Mouse (Mus musculus) ES-E14 (cell line): ENCODE results near the gene Creb3l2. TPM values are rescaled to one million over a fixed set of nuclear protein-coding genes. Genes with fewer than 3 reads are reported as not detected.

Source experiments
- DNase-seq: peaks from one replicate; pipeline ENCODE4 v3.0.0-alpha.2; 2013; ENCODE audit warnings: low read depth, low spot score
- H3K27ac ChIP-seq: 2 replicates; pipeline ENCODE4 v1.5.1; 2012; ENCODE audit warnings: low read depth, mild to moderate bottlenecking, low read length, moderate library complexity, mixed read lengths; ENCODE audit not compliant: poor library complexity, insufficient read depth, severe bottlenecking
- H3K36me3 ChIP-seq: 2 replicates; pipeline ENCODE4 v1.6.1; 2012; ENCODE audit warnings: mild to moderate bottlenecking, low read length, moderate library complexity, mixed read lengths; ENCODE audit not compliant: control insufficient read depth, poor library complexity, insufficient read depth, severe bottlenecking
- H3K4me1 ChIP-seq, 2 experiments: fragments of 150-350 bp in 1 of 2; sonication (generic) in 1 of 2; 2 replicates each; pipeline ENCODE4 v1.6.1; 2012; ENCODE audit warnings: low read length in 2 of 2, mild to moderate bottlenecking in 1 of 2, mixed read lengths in 1 of 2; ENCODE audit not compliant: control insufficient read depth in 2 of 2, insufficient read depth in 2 of 2, poor library complexity in 1 of 2
- H3K4me3 ChIP-seq, 2 experiments: fragments of 150-350 bp in 1 of 2; sonication (generic) in 1 of 2; 2 replicates each; pipeline ENCODE4 v1.5.1; 2012; ENCODE audit warnings: low read length in 2 of 2, low read depth in 1 of 2, mild to moderate bottlenecking in 1 of 2, mixed read lengths in 1 of 2; ENCODE audit not compliant: insufficient read depth in 1 of 2, poor library complexity in 1 of 2, severe bottlenecking in 1 of 2
- H3K9ac ChIP-seq: 2 replicates; pipeline ENCODE4 v1.6.1; 2012; ENCODE audit warnings: low read depth, mild to moderate bottlenecking, low read length, mixed read lengths; ENCODE audit not compliant: poor library complexity, insufficient read depth, severe bottlenecking
- H3K9me3 ChIP-seq: fragments of 150-350 bp; sonication (generic); 2 replicates; pipeline ENCODE4 v1.6.1; 2012; ENCODE audit warnings: low read depth, mild to moderate bottlenecking, low read length; ENCODE audit not compliant: control insufficient read depth, insufficient read depth
- CHD2 ChIP-seq: IDR thresholded peaks from 2 replicates; pipeline ENCODE4 v1.6.1; 2014; ENCODE audit warnings: mild to moderate bottlenecking, low read depth, low read length, inconsistent platforms
- HCFC1 ChIP-seq: IDR thresholded peaks from 2 replicates; pipeline ENCODE4 v1.6.1; 2012; ENCODE audit warnings: low read length, inconsistent platforms, borderline replicate concordance; ENCODE audit not compliant: insufficient read depth
- MAFK ChIP-seq: IDR thresholded peaks from 2 replicates; pipeline ENCODE4 v1.6.1; 2014; ENCODE audit warnings: mild to moderate bottlenecking, low read depth, low read length, inconsistent platforms; ENCODE audit not compliant: insufficient read depth
- ZC3H11A ChIP-seq: IDR thresholded peaks from 2 replicates; pipeline ENCODE4 v1.6.1; 2012; ENCODE audit warnings: low read depth, mild to moderate bottlenecking, inconsistent platforms, low read length, borderline replicate concordance
- ZNF384 ChIP-seq: IDR thresholded peaks from 2 replicates; pipeline ENCODE4 v1.6.1; 2012; ENCODE audit warnings: low read depth, low read length, inconsistent platforms
- in situ Hi-C, 2 experiments: fragments of 600-800 bp; cut with MboI; formaldehyde crosslinking; loops; one replicate each; pipeline ENCODE4 v1.15.1; 2025; ENCODE audit warnings: low sequenced_read_pairs in 2 of 2, inconsistent platforms in 1 of 2; ENCODE audit not compliant: unreplicated experiment in 2 of 2
- total RNA-seq: library from RNA; depleted of rRNA; stranded (reverse); fragments of 300-350 nt; gene quantifications from 2 replicates; pipeline ENCODE4 v1.2.3, GENCODE M21; 2012

Gene Creb3l2
- total RNA-seq, 1 experiment = 5.8 TPM

GRCm38 (mm10) chr6:37435391-37435790 lies 6.6 kb downstream of the Creb3l2 start:
- H3K36me3 ChIP-seq = no peaks in the 10 kb centered on the region
- DNase-seq = no peak
- H3K9ac ChIP-seq = no peak overlapping the region
- no peak overlapping the region for H3K27ac ChIP-seq
- in situ Hi-C loops = no loop called here
- no peak for TF ChIP-seq CHD2
- no peak for TF ChIP-seq ZNF384
- no peak for TF ChIP-seq HCFC1
- no peak for TF ChIP-seq ZC3H11A
- TF ChIP-seq MAFK = no peak
- peaks cover 16% of the 10 kb centered on the region in 2 experiments for H3K4me1 ChIP-seq
- H3K9me3 ChIP-seq = no peaks in the 10 kb centered on the region
- H3K4me3 ChIP-seq = no peak overlapping the region

DNA sequence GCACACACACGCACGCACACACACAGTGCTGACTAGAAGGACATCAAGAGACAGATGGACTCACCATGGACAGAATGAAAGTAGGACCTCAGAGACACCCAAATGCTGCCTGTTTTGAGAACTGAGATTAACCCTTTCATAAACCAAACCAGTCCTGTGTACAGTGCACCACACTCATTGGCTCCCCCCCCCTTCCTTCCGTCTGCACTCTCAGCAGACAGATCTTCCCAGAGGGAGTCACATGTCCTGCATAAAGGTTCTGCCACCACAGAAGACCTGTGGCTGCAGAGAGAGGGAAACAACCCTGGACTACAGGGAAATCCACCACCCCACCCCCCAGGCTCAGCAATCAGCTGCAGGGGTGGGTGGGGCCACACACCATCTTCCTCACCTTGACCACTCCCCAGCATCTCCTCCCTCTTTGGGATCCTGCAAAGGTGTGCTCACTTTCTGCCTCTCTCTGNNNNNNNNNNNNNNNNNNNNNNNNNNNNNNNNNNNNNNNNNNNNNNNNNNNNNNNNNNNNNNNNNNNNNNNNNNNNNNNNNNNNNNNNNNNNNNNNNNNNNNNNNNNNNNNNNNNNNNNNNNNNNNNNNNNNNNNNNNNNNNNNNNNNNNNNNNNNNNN lies 12.0 kb downstream of the Creb3l2 start:
- H3K27ac ChIP-seq = no peak overlapping the region
- H3K9me3 ChIP-seq = no peaks in the 10 kb centered on the region
- peaks cover 6 to 19% of the 10 kb centered on the region in 2 experiments for H3K4me1 ChIP-seq
- H3K4me3 ChIP-seq = no peak overlapping the region
- no peak overlapping the region for H3K9ac ChIP-seq
- in situ Hi-C loops = no loop called here
- TF ChIP-seq ZC3H11A = no peak
- TF ChIP-seq MAFK = no peak
- TF ChIP-seq ZNF384 = no peak
- no peak for TF ChIP-seq HCFC1
- TF ChIP-seq CHD2 = no peak
- no peak for DNase-seq
- H3K36me3 ChIP-seq = no peaks in the 10 kb centered on the region

DNA sequence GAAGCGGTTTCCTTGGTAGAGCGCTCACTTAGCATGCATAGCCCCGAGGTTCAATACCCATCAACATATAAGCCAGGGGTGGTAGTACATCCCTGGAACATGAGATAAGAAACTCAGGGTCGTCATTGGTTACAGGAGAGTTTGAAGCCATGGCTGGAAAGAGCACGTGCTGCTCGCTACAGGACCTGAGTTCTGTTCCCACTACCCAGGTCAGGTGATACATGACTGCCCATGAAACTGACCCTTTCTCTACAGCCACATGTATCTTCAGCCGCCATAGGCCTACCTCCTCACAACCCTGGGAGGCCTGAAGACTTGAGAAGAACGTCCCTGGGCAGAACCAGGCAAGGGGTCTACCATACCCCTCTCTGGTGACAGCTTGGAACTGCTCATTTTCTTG lies 13.0 kb downstream of the Creb3l2 start:
- in situ Hi-C loops = no loop called here
- TF ChIP-seq ZNF384 (no peak), MAFK (no peak), HCFC1 (no peak), CHD2 (no peak), ZC3H11A (no peak)
- Histone ChIP-seq H3K4me1 (peaks cover 0 to 14% of the 10 kb centered on the region in 2 experiments; a peak in 2 of 4 replicates), H3K9me3 (no peaks in the 10 kb centered on the region), H3K27ac (no peak overlapping the region), H3K9ac (no peak overlapping the region), H3K4me3 (no peak overlapping the region), H3K36me3 (no peaks in the 10 kb centered on the region)
- DNase-seq = no peak

GRCm38 (mm10) chr6:37428044-37428443 lies 13.9 kb downstream of the Creb3l2 start:
- Histone ChIP-seq H3K27ac (no peak overlapping the region), H3K9me3 (no peaks in the 10 kb centered on the region), H3K4me3 (no peak overlapping the region), H3K9ac (no peak overlapping the region), H3K4me1 (peaks cover 0 to 14% of the 10 kb centered on the region in 2 experiments; a peak in 2 of 4 replicates), H3K36me3 (no peaks in the 10 kb centered on the region)
- no peak for DNase-seq
- TF ChIP-seq HCFC1 (no peak), ZC3H11A (no peak), ZNF384 (no peak), MAFK (no peak), CHD2 (no peak)
- in situ Hi-C loops = no loop called here

DNA sequence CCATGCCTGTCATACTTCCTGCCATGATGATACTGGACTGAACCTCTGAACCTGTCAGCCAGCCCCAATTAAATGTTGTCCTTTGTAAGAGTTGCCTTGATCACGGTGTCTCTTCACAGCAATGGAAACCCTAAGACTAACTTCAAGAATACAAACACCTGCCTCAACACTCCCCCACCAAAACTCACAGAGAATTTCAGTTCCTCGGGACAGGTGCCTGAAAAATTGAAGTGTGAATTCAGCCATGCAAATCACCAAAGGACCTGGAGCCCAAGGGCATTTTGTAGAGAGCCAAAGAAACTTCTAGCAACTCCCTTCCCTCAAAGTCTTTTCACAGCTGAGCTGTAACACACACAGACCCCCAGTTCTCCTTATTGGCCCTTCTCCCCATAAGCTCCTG lies 15.3 kb downstream of the Creb3l2 start:
- in situ Hi-C loops = no loop called here
- DNase-seq = no peak
- no peaks in the 10 kb centered on the region for H3K9me3 ChIP-seq
- no peak overlapping the region for H3K27ac ChIP-seq
- no peak overlapping the region for H3K4me3 ChIP-seq
- H3K36me3 ChIP-seq = no peaks in the 10 kb centered on the region
- TF ChIP-seq MAFK = no peak
- TF ChIP-seq ZC3H11A = no peak
- TF ChIP-seq HCFC1 = no peak
- TF ChIP-seq CHD2 = no peak
- no peak for TF ChIP-seq ZNF384
- peaks cover 0 to 14% of the 10 kb centered on the region in 2 experiments; a peak in 2 of 4 replicates for H3K4me1 ChIP-seq
- H3K9ac ChIP-seq = no peak overlapping the region
